Mouse (Mus musculus) neural tube, embryonic 13.5 days (tissue): Measurements from ENCODE around the gene Mark2. TPM values are rescaled to one million over a fixed set of nuclear protein-coding genes. Genes with fewer than 3 reads are reported as not detected.
"Not testable (repeated sequence)": the region's sequence is repeated elsewhere in the genome, so short reads cannot be mapped to it uniquely, and the experiment has no call there.

ENCODE experiments used
- ATAC-seq: fragments of 200-750 bp; cut with Nextera tagmentation; 2 replicates; pipeline ENCODE4 v1.8.0; 2017; ENCODE audit warnings: low read depth, mild to moderate bottlenecking, moderate TSS enrichment, moderate library complexity
- H3K27ac ChIP-seq: fragments of 300-500 bp; sonication (generic); replicated peaks from 2 replicates; pipeline ENCODE4 v1.5.1; 2015; ENCODE audit warnings: moderate library complexity, mild to moderate bottlenecking, inconsistent platforms
- H3K27me3 ChIP-seq: fragments of 300-500 bp; sonication (generic); 2 replicates; pipeline ENCODE4 v1.6.1; 2015; ENCODE audit warnings: mild to moderate bottlenecking, inconsistent platforms
- H3K36me3 ChIP-seq: fragments of 300-500 bp; sonication (generic); 2 replicates; pipeline ENCODE4 v1.6.1; 2015; ENCODE audit warnings: mild to moderate bottlenecking, inconsistent platforms
- H3K4me1 ChIP-seq: fragments of 300-500 bp; sonication (generic); replicated peaks from 2 replicates; pipeline ENCODE4 v1.6.1; 2015; ENCODE audit warnings: inconsistent platforms
- H3K4me2 ChIP-seq: fragments of 300-500 bp; sonication (generic); 2 replicates; pipeline ENCODE4 v1.6.1; 2015; ENCODE audit warnings: inconsistent platforms, mild to moderate bottlenecking, moderate library complexity
- H3K4me3 ChIP-seq: fragments of 300-500 bp; sonication (generic); 2 replicates; pipeline ENCODE4 v1.5.1; 2015; ENCODE audit warnings: mild to moderate bottlenecking, inconsistent platforms
- H3K9ac ChIP-seq: fragments of 300-500 bp; sonication (generic); 2 replicates; pipeline ENCODE4 v1.6.1; 2015; ENCODE audit warnings: moderate library complexity, mild to moderate bottlenecking, inconsistent platforms
- H3K9me3 ChIP-seq: fragments of 300-500 bp; sonication (generic); 2 replicates; pipeline ENCODE4 v1.6.1; 2016; ENCODE audit warnings: inconsistent platforms
- WGBS: fragments of 180-500 bp; shearing (Covaris S2); methylation state at CpG from one replicate; pipeline ENCODE4 v1.1.7; 2015; 5-methylcytosine and 5-hydroxymethylcytosine counted together
- polyA plus RNA-seq: library from polyadenylated mRNA; unstranded; fragments of >200 nt; fragmentation: Nextera tagmentation; extraction: Ambion mirVana; gene quantifications from 2 replicates; pipeline ENCODE4 v1.2.1, GENCODE M21; 2015

The Mark2 gene
- 45.3 and 48.0 TPM in 2 replicates for polyA plus RNA-seq

DNA sequence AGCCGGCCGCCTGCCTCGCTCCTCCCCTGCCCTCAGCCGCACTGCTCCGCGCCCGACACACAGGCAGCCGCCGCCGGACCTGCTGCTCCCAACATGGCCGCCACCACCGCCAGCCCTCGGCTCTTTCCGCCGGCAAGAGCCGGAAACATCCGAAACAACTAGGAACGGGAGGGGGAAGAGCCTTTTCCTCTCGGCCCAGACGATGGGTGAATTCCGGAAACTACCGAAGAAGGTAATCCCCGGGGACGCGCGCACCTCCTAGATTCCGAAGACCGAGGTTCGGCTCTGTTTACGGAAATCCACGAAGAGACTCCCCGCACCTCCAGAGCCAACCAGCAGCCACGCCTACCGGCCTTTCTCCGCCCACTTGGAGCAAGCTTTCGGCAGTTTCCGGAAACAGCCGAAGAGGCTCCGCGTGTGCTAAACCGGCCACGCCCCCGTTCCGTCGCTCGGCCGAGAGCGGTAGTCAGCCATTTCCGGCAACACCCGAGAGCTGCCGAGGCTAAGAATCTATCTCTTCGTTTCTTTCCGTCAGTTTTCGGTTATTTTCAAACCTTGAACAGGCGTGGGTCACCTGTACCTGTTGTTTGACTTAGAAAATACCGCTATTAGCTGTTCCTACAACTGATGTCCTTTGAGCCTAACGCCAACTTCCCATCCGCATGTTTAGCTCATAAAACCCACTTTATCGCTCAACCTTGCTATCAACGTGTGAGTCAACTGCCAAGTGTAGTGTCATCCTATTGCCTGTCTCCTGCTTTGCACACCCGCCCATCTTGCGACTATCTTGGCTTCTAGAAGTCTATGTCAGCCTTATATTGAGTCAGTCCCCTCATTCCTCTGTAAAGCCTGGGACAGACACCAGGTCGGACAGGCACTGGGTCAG is at the start of gene Mark2:
TSS of gene Mark2 (minus strand) at position 349 of the 886 bp plus-strand sequence.
- Histone ChIP-seq H3K27me3 (no peaks in the 10 kb centered on the region), H3K4me1 (peaks cover 44% of the 10 kb centered on the region), H3K27ac (peak within 1 kb of the TSS; percentile 90), H3K4me3 (peak within 1 kb of the TSS; percentile 95), H3K36me3 (0 out of 2 replicates have a peak, but pooled peaks cover 5% of the 10 kb centered on the region), H3K9me3 (no peaks in the 10 kb centered on the region), H3K4me2 (peak within 1 kb of the TSS; percentile 98), H3K9ac (peak within 1 kb of the TSS; percentile 98)
- WGBS: 2% methylated on average over 63 of the region's 63 CpGs
- ATAC-seq: peak; percentile 93

DNA sequence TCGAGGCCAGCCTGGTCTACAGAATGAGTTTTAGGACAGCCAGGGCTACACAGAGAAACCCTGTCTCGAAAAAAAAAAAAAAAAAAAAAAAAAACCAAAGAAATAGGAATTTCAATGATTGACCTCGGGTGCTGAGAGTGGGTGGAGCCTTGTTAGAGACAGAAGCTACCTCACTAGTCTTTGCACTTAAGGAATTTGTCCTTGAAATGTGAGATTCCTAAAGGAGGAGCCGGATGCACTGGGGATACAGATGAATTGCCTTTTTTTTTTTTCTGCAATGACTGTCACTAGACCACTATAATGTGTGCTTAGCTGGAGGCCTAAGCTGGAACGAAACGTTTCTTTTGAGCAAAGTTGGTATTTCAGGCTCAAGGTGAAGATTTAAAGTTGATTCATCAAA is 46.8 kb upstream of the Mark2 start:
- H3K27me3 ChIP-seq: no peaks in the 10 kb centered on the region
- H3K36me3 ChIP-seq: no peaks in the 10 kb centered on the region
- H3K9ac ChIP-seq: no peak overlapping the region
- no peaks in the 10 kb centered on the region for H3K9me3 ChIP-seq
- H3K27ac ChIP-seq: no peak overlapping the region
- 88% methylated on average over 6 of the region's 6 CpGs for WGBS
- no peak for ATAC-seq
- peaks cover 14% of the 10 kb centered on the region for H3K4me1 ChIP-seq
- H3K4me2 ChIP-seq: no peak overlapping the region
- H3K4me3 ChIP-seq: no peak overlapping the region

DNA sequence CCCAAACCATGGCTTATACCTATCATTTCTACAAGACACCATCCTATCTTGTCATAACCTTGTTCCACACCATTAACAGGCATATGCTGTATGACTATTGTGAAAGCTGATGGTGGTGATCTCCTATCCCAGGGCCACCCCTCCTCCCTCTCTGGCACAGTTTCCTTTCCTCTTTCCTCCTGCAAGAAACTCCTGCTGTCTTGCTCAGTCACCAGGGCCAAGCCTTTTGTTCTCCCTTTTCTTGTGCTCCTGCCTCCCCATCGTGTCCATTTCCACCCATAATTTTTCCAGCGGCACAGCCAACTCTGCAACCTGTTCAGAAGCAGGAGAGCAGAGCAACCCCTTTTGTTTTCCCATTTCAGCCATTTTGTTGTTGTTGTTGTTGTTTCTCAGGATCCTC is 44.4 kb upstream of the Mark2 start:
- H3K4me2 ChIP-seq: no peak overlapping the region
- no peaks in the 10 kb centered on the region for H3K36me3 ChIP-seq
- H3K4me3 ChIP-seq: no peak overlapping the region
- H3K9me3 ChIP-seq: no peaks in the 10 kb centered on the region
- no peak for ATAC-seq
- WGBS: 28% methylated on average over 2 of the region's 2 CpGs
- H3K9ac ChIP-seq: no peak overlapping the region
- H3K27me3 ChIP-seq: no peaks in the 10 kb centered on the region
- peaks cover 26% of the 10 kb centered on the region for H3K4me1 ChIP-seq
- no peak overlapping the region for H3K27ac ChIP-seq

DNA sequence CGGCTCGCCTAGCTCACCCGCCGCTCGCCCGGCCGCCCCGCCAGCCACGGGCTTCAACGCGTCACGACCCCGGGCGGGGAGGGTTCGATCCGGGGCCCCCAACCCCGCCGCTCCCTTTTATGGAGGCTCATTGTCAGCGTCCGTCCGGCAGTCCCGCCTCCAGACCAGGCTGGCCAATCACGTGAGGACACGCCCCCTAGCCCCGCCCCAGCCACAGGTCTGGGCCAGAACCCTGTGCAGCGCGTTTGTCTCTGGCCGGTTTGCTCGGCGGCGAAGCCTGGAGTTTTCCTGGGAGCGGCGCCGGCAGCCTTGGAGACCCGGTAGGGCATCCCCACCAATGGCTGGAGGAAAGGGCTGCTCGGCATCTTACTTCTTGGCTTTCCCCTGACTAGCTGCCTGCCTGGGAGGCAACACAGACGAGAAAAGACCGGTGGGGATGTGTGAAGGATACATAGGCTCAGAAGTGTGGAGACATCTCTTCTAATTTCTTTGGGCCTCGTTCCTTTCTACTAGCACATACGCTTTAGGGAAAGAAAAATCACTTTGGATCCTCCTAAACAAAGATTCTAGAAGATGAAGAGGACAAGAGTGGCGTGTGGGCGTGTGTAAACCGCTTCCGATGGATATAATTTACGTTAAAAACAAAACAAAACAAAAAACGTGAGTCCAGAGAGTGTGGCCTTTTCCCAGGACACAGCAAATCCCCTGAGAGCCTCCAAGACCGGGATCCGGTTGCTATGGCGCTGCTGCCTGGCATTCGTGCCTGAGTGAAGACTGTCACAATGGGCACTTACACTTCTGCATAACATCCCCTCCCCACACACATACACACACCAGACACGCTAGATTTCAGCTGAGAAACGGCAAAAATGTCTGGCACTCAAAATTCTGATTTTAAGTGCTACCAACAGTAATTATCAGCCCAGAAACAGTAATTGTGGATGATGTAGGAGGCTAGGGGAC is 41.5 kb upstream of the Mark2 start, which contains the start of gene Spindoc:
TSS of gene Spindoc (minus strand) at position 92 of the 963 bp plus-strand sequence.
- H3K9ac ChIP-seq: peak within 1 kb of the TSS; percentile 97
- H3K4me2 ChIP-seq: peak within 1 kb of the TSS; percentile 69
- no peaks in the 10 kb centered on the region for H3K9me3 ChIP-seq
- under 1% methylated on average over 44 of the region's 52 CpGs for WGBS
- peak; percentile 98 for ATAC-seq
- H3K4me3 ChIP-seq: peak within 1 kb of the TSS; percentile 93
- H3K27ac ChIP-seq: peak within 1 kb of the TSS; percentile 97
- peaks cover 50% of the 10 kb centered on the region for H3K4me1 ChIP-seq
- 0 out of 2 replicates have a peak, but pooled peaks cover 7% of the 10 kb centered on the region for H3K36me3 ChIP-seq
- H3K27me3 ChIP-seq: no peaks in the 10 kb centered on the region

DNA sequence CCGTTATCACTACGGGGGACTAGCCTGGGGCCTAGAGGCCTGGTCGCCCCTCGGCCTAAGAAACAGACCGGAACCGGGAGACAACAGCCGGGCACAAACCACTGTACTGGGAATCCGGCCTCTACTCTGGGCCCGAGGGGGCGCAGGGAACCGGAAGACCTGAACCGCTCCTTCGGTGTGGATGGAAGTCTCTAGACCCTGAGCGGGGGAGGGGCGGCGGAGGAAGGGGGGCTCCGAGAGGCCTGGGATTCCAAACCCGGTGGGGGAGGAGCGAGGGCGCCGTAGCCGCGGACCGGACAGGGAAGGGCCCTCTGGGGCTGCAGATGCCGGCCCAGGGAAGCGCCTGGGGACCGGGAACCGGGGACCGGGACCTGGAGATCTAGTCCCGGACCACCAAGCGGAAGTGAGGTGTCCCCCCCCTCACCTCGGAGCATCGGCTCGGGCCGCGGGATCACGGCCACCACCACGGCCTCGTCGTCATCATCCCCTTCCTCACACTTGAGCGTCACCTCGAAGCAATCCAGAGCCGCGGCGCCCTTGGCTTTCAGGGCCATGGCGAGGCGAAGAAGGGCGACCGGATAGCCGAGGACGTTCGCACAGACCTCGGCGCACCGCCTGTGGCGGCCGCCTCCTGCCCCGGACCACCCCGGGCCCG is 40.7 kb upstream of the Mark2 start:
- Histone ChIP-seq H3K27ac (peak overlapping the region; percentile 97), H3K9me3 (no peaks in the 10 kb centered on the region), H3K27me3 (no peaks in the 10 kb centered on the region), H3K9ac (peak overlapping the region; percentile 97), H3K4me2 (peak overlapping the region; percentile 69), H3K4me3 (peak overlapping the region; percentile 93), H3K4me1 (peaks cover 50% of the 10 kb centered on the region), H3K36me3 (0 out of 2 replicates have a peak, but pooled peaks cover 7% of the 10 kb centered on the region)
- peak; percentile 58 for ATAC-seq
- WGBS: under 1% methylated on average over 39 of the region's 60 CpGs

DNA sequence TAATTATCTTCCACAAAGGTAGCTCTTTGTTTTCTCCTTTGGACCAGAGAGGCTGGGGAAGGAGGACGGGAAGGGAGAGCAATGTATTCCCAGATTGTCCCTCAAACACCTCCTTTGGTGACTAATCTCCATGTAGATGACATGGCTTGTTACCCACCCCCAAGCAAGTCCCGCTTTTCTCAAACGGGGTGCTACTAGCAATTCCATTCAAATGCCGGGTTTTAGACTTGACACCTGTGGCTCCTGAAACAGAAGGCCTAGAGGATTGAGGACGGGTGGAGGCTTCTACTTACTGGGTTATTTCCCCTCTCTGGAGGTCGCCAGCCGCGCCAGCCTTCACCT is 40.2 kb upstream of the Mark2 start:
- H3K36me3 ChIP-seq: peaks cover 7% of the 10 kb centered on the region; the same call in 1 of the 2 replicates
- no peaks in the 10 kb centered on the region for H3K9me3 ChIP-seq
- peak overlapping the region; percentile 93 for H3K4me3 ChIP-seq
- no peak for ATAC-seq
- peaks cover 50% of the 10 kb centered on the region for H3K4me1 ChIP-seq
- peak overlapping the region; percentile 97 for H3K9ac ChIP-seq
- peak overlapping the region; percentile 97 for H3K27ac ChIP-seq
- 1% methylated on average over 8 of the region's 8 CpGs for WGBS
- H3K4me2 ChIP-seq: peak overlapping the region; percentile 69
- H3K27me3 ChIP-seq: no peaks in the 10 kb centered on the region

DNA sequence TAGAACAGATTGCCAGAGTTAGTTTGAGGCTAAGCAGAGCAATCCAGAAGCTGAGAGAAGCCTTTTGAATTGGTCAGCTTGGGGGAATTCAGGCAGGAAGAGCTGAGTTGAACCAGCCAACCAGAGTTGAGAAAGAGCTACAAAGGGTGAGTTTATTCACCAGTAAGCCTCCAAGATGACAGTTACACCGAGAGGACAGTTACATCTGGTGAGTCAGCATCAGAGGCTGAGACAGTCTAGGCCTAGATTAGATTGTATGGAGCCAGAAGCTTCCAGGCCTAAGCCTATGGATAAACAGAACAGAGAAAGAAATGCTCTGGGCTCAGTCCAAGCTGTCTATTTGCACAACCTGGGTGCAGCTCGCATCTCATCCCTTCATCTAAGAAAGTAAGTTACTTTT is 36.0 kb upstream of the Mark2 start:
- no peak for ATAC-seq
- peaks cover 48% of the 10 kb centered on the region for H3K36me3 ChIP-seq
- H3K4me1 ChIP-seq: peaks cover 34% of the 10 kb centered on the region
- H3K9me3 ChIP-seq: no peaks in the 10 kb centered on the region
- no peaks in the 10 kb centered on the region for H3K27me3 ChIP-seq
- no peak overlapping the region for H3K9ac ChIP-seq
- no peak overlapping the region for H3K4me2 ChIP-seq
- no peak overlapping the region for H3K27ac ChIP-seq
- 87% methylated on average over 2 of the region's 2 CpGs for WGBS
- no peak overlapping the region for H3K4me3 ChIP-seq

DNA sequence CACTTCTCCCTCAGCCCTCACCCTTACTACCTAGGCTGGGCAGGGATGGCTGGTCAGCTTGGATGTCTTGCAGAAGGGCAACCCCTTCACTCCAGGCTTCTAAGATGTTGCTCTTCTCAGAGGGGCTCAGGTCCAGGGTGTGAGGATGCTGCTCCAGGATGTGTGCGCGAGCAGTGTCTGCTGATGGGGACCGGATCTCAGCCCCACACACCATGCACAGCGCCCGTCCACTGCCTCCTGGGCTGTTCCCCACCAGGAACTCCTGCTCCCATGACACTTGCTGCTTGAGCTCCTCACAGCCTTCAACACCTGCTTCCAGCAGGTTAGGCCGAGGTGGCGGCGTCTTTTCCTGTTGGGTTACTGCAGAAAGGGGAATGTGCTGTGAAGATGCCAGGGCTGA is 32.8 kb upstream of the Mark2 start:
- WGBS: 97% methylated on average over 8 of the region's 8 CpGs
- no peaks in the 10 kb centered on the region for H3K27me3 ChIP-seq
- no peak for ATAC-seq
- no peak overlapping the region for H3K4me3 ChIP-seq
- peaks cover 8% of the 10 kb centered on the region for H3K4me1 ChIP-seq
- H3K27ac ChIP-seq: no peak overlapping the region
- no peak overlapping the region for H3K4me2 ChIP-seq
- H3K9me3 ChIP-seq: no peaks in the 10 kb centered on the region
- peaks cover 78% of the 10 kb centered on the region for H3K36me3 ChIP-seq
- H3K9ac ChIP-seq: no peak overlapping the region

DNA sequence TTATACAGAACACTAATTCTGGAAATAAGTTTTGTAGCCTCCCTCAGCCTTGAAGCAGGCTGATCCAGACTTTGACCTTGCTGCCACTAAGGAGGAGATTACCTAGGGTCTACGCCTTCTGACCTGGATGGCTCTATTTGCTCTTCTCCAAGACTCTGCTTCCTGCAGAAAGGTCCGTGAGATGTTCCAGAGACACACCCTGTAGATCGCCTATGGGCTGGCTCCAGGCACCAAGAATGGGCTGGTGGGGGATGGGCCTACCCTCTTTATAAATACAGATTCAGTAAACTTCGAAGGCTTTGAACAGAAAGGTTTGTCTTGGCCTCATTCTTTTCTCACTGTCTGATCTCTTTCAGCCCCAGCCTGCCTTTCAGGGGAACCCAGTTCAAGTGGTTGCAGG is 27.8 kb upstream of the Mark2 start:
- not testable (repeated sequence) for H3K4me2 ChIP-seq, ATAC-seq, H3K27me3 ChIP-seq, H3K27ac ChIP-seq, H3K4me3 ChIP-seq, H3K9ac ChIP-seq, H3K4me1 ChIP-seq, H3K9me3 ChIP-seq
- WGBS: 92% methylated on average over 4 of the region's 4 CpGs
- H3K36me3 ChIP-seq: peaks cover 82% of the 10 kb centered on the region

DNA sequence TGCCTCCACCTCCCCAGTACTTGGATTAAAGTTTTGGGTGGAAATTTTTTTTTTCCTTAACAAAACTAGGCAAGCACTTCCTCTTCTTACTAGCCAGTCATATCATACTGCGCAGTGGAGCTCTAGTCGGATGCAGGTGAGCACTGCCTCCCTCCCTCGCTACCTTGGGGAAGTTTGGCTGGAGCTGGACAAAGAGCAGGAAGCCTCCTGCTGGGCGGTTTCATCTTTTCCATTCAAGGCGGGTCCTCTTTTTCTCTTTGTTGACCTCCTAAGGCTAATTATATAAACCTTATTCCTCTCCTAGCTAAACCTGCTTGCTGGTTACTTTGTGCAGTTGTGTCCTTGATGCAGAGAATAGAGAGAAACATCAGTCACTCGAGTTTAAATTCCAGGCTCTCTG is 12.0 kb upstream of the Mark2 start:
- Histone ChIP-seq H3K27me3 (no peaks in the 10 kb centered on the region), H3K27ac (no peak overlapping the region), H3K4me1 (no peaks in the 10 kb centered on the region), H3K4me2 (no peak overlapping the region), H3K36me3 (peaks cover 26% of the 10 kb centered on the region), H3K9ac (no peak overlapping the region), H3K4me3 (no peak overlapping the region), H3K9me3 (no peaks in the 10 kb centered on the region)
- WGBS: 52% methylated on average over 6 of the region's 6 CpGs
- ATAC-seq: no peak

DNA sequence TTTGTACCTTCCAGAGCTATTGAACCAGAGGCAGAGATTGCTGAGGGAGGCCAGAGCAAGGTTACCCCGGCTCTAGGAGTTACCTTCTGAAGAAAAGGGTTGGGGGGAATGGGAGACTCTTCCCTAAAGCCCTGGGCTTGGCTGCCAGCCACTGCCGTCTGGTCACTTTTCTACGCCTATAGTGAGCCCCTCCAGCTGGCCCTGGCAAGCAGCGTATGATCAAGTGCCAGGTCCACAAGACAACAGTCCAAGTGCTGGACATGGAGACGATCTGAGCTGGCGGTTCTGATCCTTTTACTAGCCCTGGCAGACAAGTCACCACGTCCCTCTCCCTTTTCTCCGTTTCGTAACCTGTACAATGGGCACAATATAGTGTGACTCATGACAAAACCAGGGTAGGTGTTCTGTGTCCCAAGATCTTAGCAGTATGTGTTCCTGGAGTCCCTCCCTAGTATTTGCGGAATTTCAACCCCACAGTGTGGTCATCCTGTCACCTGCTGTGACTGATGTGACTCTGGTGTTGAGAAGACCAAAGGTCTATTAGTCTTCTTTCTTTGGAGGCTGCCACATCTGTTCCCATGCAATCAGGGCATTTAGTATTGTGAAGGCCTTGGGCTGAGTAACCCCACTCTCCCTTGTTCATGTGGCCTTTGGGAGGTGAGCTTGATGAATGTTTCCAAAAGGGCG is 11.3 kb upstream of the Mark2 start:
- Histone ChIP-seq H3K4me3 (no peak overlapping the region), H3K4me1 (no peaks in the 10 kb centered on the region), H3K36me3 (peaks cover 19% of the 10 kb centered on the region), H3K4me2 (no peak overlapping the region), H3K27ac (no peak overlapping the region), H3K27me3 (no peaks in the 10 kb centered on the region), H3K9ac (no peak overlapping the region), H3K9me3 (no peaks in the 10 kb centered on the region)
- ATAC-seq: no peak
- 78% methylated on average over 11 of the region's 11 CpGs for WGBS
